Mouse (Mus musculus): ENCODE data around the gene Slc13a4. TPM values are rescaled to one million over a fixed set of nuclear protein-coding genes. Genes with fewer than 3 reads are reported as not detected.

Slc13a4 gene
- polyA plus RNA-seq, 1 experiment from 2014 or later, result 0.10 TPM

DNA sequence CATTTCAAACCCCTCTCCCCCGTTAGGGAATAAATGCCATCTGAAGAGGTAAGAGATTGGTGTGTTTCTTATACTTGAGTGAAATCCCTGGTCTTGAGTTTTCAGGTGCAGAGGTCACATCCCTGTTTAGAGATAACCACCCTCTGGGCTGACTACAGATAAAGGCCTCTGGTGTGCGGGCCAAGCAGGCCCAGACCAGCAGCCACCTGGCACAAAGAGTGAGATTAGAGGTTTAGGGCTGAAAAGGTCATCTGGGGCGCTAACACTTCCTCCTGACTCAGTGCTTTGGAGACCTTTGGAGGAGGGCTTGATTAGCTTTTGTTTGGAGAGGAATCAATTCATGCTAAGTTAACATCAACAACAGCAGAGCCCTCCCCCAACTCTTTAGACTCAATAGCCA, 25.7 kb upstream of the Slc13a4 start:
- no peak overlapping the region for H3K27ac ChIP-seq
- no peak overlapping the region for H3K4me3 ChIP-seq (replicated peaks)
- DNase-seq (no peak), ATAC-seq (ENCODE audit: low read depth) (no peak)
- no peaks in the 10 kb centered on the region for H3K9me3 ChIP-seq (replicated peaks)
- H3K27me3 ChIP-seq, result no peaks in the 10 kb centered on the region
- WGBS (ENCODE audit: insufficient replicate concordance), result 26% methylated on average over 3 of the region's 3 CpGs
- no peak overlapping the region for H3K4me2 ChIP-seq
- no peaks in the 10 kb centered on the region for H3K36me3 ChIP-seq
- H3K9ac ChIP-seq, result no peak overlapping the region
- peaks cover 13% of the 10 kb centered on the region for H3K4me1 ChIP-seq (replicated peaks)

GRCm38 (mm10) chr6:35330834-35331233, 22.9 kb upstream of the Slc13a4 start:
- WGBS (ENCODE audit: insufficient replicate concordance), result 46% methylated on average over 6 of the region's 6 CpGs

DNA sequence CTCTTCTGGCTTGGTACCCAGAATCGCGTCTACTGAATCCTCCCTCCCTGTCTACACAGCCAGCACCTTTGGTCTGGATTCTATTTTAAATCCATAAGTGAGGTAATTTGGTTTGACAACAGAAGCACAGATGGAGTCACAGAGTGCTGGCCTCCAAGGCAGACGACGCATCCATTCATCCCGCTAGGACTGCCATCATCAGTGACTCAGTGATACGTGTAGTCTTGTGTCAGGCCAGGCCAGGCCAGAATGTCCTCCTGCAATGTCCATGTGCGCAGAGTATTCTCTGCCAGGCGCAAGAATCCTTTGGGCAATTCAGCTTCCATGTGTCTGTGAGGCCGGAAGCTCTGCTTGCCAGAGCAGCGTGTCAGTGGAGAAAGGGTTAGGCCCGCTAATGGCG, 22.0 kb upstream of the Slc13a4 start:
- Histone ChIP-seq H3K9me3 (replicated peaks) (no peaks in the 10 kb centered on the region), H3K4me1 (replicated peaks) (peaks cover 7% of the 10 kb centered on the region; the same call in 1 of the 2 replicates), H3K36me3 (no peaks in the 10 kb centered on the region), H3K27ac (no peak overlapping the region), H3K4me3 (replicated peaks) (no peak overlapping the region), H3K4me2 (no peak overlapping the region), H3K27me3 (peaks cover 3% of the 10 kb centered on the region; the same call in 1 of the 2 replicates), H3K9ac (no peak overlapping the region)
- ATAC-seq (ENCODE audit: low read depth) (no peak), DNase-seq (no peak)
- WGBS (ENCODE audit: insufficient replicate concordance), result 87% methylated on average over 12 of the region's 12 CpGs

More at GRCm38 (mm10) chr6:35330834-35331233, 22.9 kb upstream of the Slc13a4 start:
- peaks cover 13% of the 10 kb centered on the region for H3K4me1 ChIP-seq (replicated peaks)
- no peaks in the 10 kb centered on the region for H3K9me3 ChIP-seq (replicated peaks)
- ATAC-seq (ENCODE audit: low read depth) (no peak), DNase-seq (no peak)
- H3K36me3 ChIP-seq, result no peaks in the 10 kb centered on the region
- no peak overlapping the region for H3K27ac ChIP-seq
- H3K9ac ChIP-seq, result no peak overlapping the region
- no peak overlapping the region for H3K4me2 ChIP-seq
- peaks cover 3% of the 10 kb centered on the region; the same call in 1 of the 2 replicates for H3K27me3 ChIP-seq
- H3K4me3 ChIP-seq (replicated peaks), result no peak overlapping the region

GRCm38 (mm10) chr6:35326111-35326515, 18.2 kb upstream of the Slc13a4 start, which contains the start of gene Fam180a:
Gene Fam180a (minus strand): TSS chr6:35326141.
- no peaks in the 10 kb centered on the region for H3K9me3 ChIP-seq (replicated peaks)
- no peak within 1 kb of the TSS for H3K4me3 ChIP-seq (replicated peaks)
- ATAC-seq (ENCODE audit: low read depth) (no peak), DNase-seq (no peak)
- H3K4me1 ChIP-seq (replicated peaks), result peaks cover 5% of the 10 kb centered on the region
- H3K9ac ChIP-seq, result no peak within 1 kb of the TSS
- no peaks in the 10 kb centered on the region for H3K36me3 ChIP-seq
- no peak within 1 kb of the TSS for H3K4me2 ChIP-seq
- WGBS (ENCODE audit: insufficient replicate concordance), result 64% methylated on average over 9 of the region's 9 CpGs
- H3K27me3 ChIP-seq, result peaks cover 3% of the 10 kb centered on the region; the same call in 1 of the 2 replicates
- no peak within 1 kb of the TSS for H3K27ac ChIP-seq

GRCm38 (mm10) chr6:35324306-35324705, 16.4 kb upstream of the Slc13a4 start:
- Histone ChIP-seq H3K4me3 (replicated peaks) (no peak overlapping the region), H3K27me3 (peaks cover 3% of the 10 kb centered on the region; the same call in 1 of the 2 replicates), H3K27ac (no peak overlapping the region), H3K4me1 (replicated peaks) (peaks cover 9% of the 10 kb centered on the region), H3K36me3 (no peaks in the 10 kb centered on the region), H3K9me3 (replicated peaks) (no peaks in the 10 kb centered on the region), H3K4me2 (no peak overlapping the region), H3K9ac (no peak overlapping the region)
- ATAC-seq (ENCODE audit: low read depth) (no peak), DNase-seq (no peak)
- 71% methylated on average over 9 of the region's 9 CpGs for WGBS (ENCODE audit: insufficient replicate concordance)

DNA sequence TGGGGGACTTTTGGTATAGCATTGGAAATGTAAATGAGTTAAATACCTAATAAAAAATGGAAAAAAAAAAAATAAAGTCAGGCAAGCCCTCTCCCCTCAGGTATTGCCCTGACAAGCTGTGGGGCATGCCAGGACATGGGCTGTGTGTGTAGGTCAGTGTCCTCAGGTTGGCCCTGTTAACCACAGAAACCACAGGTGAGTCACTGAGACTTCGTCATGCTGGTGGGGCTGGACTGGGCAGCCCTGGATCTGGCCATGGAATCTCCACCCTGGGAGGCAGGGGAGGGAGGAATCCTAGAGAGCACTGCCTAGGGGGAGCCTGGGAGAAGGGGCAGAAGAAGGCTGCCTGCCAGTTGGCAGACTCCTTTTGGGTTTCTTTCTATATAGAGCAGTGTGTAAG, 15.1 kb upstream of the Slc13a4 start:
- ATAC-seq (ENCODE audit: low read depth) (no peak), DNase-seq (no peak)
- H3K27me3 ChIP-seq, result peaks cover 3% of the 10 kb centered on the region; the same call in 1 of the 2 replicates
- WGBS (ENCODE audit: insufficient replicate concordance), result 61% methylated on average over 1 of the region's 1 CpGs
- no peaks in the 10 kb centered on the region for H3K36me3 ChIP-seq
- H3K4me2 ChIP-seq, result no peak overlapping the region
- H3K9ac ChIP-seq, result no peak overlapping the region
- H3K27ac ChIP-seq, result no peak overlapping the region
- no peaks in the 10 kb centered on the region for H3K9me3 ChIP-seq (replicated peaks)
- H3K4me1 ChIP-seq (replicated peaks), result peaks cover 9% of the 10 kb centered on the region
- H3K4me3 ChIP-seq (replicated peaks), result no peak overlapping the region

DNA sequence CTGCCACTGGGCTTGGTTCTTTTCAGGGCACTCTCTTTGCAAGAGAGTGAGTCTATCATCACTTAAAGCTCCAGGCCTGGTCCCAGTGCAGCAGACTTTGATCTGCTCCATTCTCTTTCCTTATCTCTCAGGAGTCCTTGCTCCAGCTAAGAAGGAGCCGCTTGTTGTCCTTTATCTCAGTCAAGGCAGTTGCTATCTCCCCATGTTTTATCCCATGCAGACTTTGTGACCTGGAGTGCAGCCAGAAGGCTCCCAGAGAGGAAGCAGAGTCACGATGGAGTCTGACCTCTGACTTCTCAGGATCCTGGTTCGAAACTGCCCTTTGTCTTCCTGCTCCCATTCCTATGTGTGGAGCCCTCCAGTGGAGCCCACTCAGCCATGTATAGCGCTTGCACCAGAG, 13.2 kb upstream of the Slc13a4 start:
- H3K27me3 ChIP-seq, result no peaks in the 10 kb centered on the region
- ATAC-seq (ENCODE audit: low read depth) (peak; percentile 58), DNase-seq (no peak)
- H3K4me2 ChIP-seq, result no peak overlapping the region
- no peaks in the 10 kb centered on the region for H3K36me3 ChIP-seq
- no peaks in the 10 kb centered on the region for H3K9me3 ChIP-seq (replicated peaks)
- no peak overlapping the region for H3K27ac ChIP-seq
- 39% methylated on average over 4 of the region's 4 CpGs for WGBS (ENCODE audit: insufficient replicate concordance)
- peaks cover 9% of the 10 kb centered on the region for H3K4me1 ChIP-seq (replicated peaks)
- no peak overlapping the region for H3K4me3 ChIP-seq (replicated peaks)
- H3K9ac ChIP-seq, result no peak overlapping the region

DNA sequence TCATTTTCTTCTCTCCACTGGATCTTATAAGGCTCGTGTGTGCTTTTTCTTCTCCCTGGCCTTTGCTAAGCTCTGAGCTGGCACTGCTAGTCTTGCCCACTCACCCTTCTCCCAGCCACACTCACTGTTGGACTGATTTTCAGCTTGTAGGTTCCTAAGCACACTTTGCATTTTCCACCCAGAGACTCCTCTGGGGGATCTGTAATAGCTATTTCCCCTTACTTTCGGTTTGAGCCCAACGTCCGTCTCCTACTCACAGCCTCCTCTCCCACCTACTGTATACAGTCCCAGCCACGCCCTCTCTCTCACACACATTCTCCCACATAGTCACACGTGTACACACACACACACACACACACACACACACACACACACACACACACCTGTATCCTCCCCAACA, 11.9 kb upstream of the Slc13a4 start:
- no peaks in the 10 kb centered on the region for H3K36me3 ChIP-seq
- no peak overlapping the region for H3K27ac ChIP-seq
- no peak overlapping the region for H3K9ac ChIP-seq
- no peak for ATAC-seq (ENCODE audit: low read depth)
- no peak for DNase-seq
- H3K27me3 ChIP-seq, result 0 out of 2 replicates have a peak, but pooled peaks cover 4% of the 10 kb centered on the region
- peaks cover 9% of the 10 kb centered on the region for H3K4me1 ChIP-seq (replicated peaks)
- no peaks in the 10 kb centered on the region for H3K9me3 ChIP-seq (replicated peaks)
- WGBS (ENCODE audit: insufficient replicate concordance), result 60% methylated on average over 6 of the region's 6 CpGs
- no peak overlapping the region for H3K4me3 ChIP-seq (replicated peaks)
- H3K4me2 ChIP-seq, result no peak overlapping the region

DNA sequence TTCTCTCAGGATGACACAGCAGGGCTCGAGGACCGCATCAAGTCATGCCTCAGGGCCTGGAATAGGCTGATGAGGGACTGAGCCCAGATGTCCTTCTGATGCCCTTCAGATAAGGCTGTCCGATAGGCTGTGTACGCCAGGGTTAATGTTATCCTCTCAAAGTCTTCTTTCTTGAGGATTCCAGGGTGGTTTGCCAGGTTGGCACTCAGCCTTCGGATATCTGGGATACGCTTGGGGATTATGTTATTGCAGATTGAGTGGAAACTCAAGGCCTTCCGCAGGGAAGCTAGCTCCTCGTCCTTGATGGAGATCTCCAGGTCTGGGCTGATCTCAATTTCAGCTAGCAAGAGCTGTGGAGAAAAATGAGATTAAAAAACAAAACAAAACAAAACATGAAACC, 5.6 kb upstream of the Slc13a4 start:
- Histone ChIP-seq H3K27ac (no peak overlapping the region), H3K4me2 (no peak overlapping the region), H3K27me3 (0 out of 2 replicates have a peak, but pooled peaks cover 4% of the 10 kb centered on the region)

GRCm38 (mm10) chr6:35309406-35309805, 1.5 kb upstream of the Slc13a4 start:
- DNase-seq (no peak), ATAC-seq (ENCODE audit: low read depth) (no peak)
- no peaks in the 10 kb centered on the region for H3K4me1 ChIP-seq (replicated peaks)
- H3K9me3 ChIP-seq (replicated peaks), result no peaks in the 10 kb centered on the region
- H3K36me3 ChIP-seq, result no peaks in the 10 kb centered on the region
- no peak overlapping the region for H3K27ac ChIP-seq
- no peak overlapping the region for H3K4me3 ChIP-seq (replicated peaks)
- no peaks in the 10 kb centered on the region for H3K27me3 ChIP-seq
- WGBS (ENCODE audit: insufficient replicate concordance), result 60% methylated on average over 7 of the region's 7 CpGs
- no peak overlapping the region for H3K4me2 ChIP-seq
- H3K9ac ChIP-seq, result no peak overlapping the region

More for the DNA sequence above, 5.6 kb upstream of the Slc13a4 start:
- no peaks in the 10 kb centered on the region for H3K36me3 ChIP-seq
- H3K9me3 ChIP-seq (replicated peaks), result no peaks in the 10 kb centered on the region
- no peaks in the 10 kb centered on the region for H3K4me1 ChIP-seq (replicated peaks)
- no peak overlapping the region for H3K9ac ChIP-seq
- DNase-seq (no peak), ATAC-seq (ENCODE audit: low read depth) (no peak)
- WGBS (ENCODE audit: insufficient replicate concordance), result 77% methylated on average over 8 of the region's 8 CpGs
- H3K4me3 ChIP-seq (replicated peaks), result no peak overlapping the region

GRCm38 (mm10) chr6:35307136-35307535, 795 bp downstream of the Slc13a4 start:
- H3K27me3 ChIP-seq, result no peaks in the 10 kb centered on the region
- 70% methylated on average over 13 of the region's 13 CpGs for WGBS (ENCODE audit: insufficient replicate concordance)
- H3K4me2 ChIP-seq, result no peak overlapping the region
- no peak overlapping the region for H3K27ac ChIP-seq
- no peak overlapping the region for H3K9ac ChIP-seq
- no peaks in the 10 kb centered on the region for H3K9me3 ChIP-seq (replicated peaks)
- DNase-seq (no peak), ATAC-seq (ENCODE audit: low read depth) (no peak)
- no peak overlapping the region for H3K4me3 ChIP-seq (replicated peaks)
- H3K4me1 ChIP-seq (replicated peaks), result no peaks in the 10 kb centered on the region; the same call in 1 of the 2 replicates
- no peaks in the 10 kb centered on the region for H3K36me3 ChIP-seq

DNA sequence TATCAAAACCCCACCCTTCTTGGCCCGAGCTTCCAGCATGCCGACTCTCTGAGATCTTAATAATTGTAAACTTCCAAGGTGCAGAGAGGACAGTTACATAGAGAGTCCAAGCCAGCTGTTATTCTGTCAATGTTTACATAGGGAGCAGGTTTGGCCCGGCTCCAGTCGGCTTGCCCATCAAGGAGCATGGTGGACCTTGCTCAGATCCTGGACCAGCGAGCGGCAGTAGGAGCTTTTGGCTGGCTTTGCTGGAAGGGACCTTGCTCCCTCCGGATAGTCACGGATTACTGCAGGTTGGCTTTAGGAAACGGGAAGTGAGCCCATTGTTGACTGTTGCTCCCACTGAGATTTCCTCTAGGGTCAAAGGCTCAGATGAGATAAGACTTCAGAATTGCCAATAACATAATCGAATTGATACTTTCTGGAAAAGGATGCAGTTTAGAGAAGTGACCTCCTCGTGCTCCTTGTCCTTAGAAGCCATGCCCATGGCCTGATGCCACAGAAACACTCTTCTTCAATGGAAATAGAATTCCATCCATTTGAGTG, 4.5 kb downstream of the Slc13a4 start:
- 53% methylated on average over 11 of the region's 11 CpGs for WGBS (ENCODE audit: insufficient replicate concordance)
- no peaks in the 10 kb centered on the region for H3K9me3 ChIP-seq (replicated peaks)
- no peak overlapping the region; the same call in 1 of the 2 replicates for H3K27ac ChIP-seq
- ATAC-seq (ENCODE audit: low read depth) (peak; percentile 73), DNase-seq (no peak)
- no peak overlapping the region for H3K9ac ChIP-seq
- no peaks in the 10 kb centered on the region for H3K27me3 ChIP-seq
- H3K4me2 ChIP-seq, result no peak overlapping the region
- H3K36me3 ChIP-seq, result no peaks in the 10 kb centered on the region
- H3K4me1 ChIP-seq (replicated peaks), result peaks cover 5% of the 10 kb centered on the region; the same call in 1 of the 2 replicates
- H3K4me3 ChIP-seq (replicated peaks), result no peak overlapping the region
